Mouse (Mus musculus) hindbrain, embryonic 15.5 days (tissue): ENCODE results near the gene Celsr3. TPM values are rescaled to one million over a fixed set of nuclear protein-coding genes. Genes with fewer than 3 reads are reported as not detected.

Source experiments
- ATAC-seq: fragments of 200-750 bp; cut with Nextera tagmentation; 2 replicates; pipeline ENCODE4 v1.8.0; 2017; ENCODE audit warnings: low read depth, moderate number of reproducible peaks, moderate TSS enrichment; ENCODE audit not compliant: low FRiP score
- H3K27ac ChIP-seq: fragments of 300-500 bp; sonication (generic); replicated peaks from 2 replicates; pipeline ENCODE4 v1.5.1; 2015; ENCODE audit warnings: mild to moderate bottlenecking, inconsistent platforms
- H3K27me3 ChIP-seq: fragments of 300-500 bp; sonication (generic); 2 replicates; pipeline ENCODE4 v1.6.1; 2015; ENCODE audit warnings: control low read depth, inconsistent platforms
- H3K36me3 ChIP-seq: fragments of 300-500 bp; sonication (generic); 2 replicates; pipeline ENCODE4 v1.6.1; 2015; ENCODE audit warnings: control low read depth, inconsistent platforms
- H3K4me1 ChIP-seq: fragments of 300-500 bp; sonication (generic); replicated peaks from 2 replicates; pipeline ENCODE4 v1.6.1; 2015; ENCODE audit warnings: control low read depth, inconsistent platforms
- H3K4me2 ChIP-seq: fragments of 300-500 bp; sonication (generic); 2 replicates; pipeline ENCODE4 v1.6.1; 2015; ENCODE audit warnings: moderate library complexity, mild to moderate bottlenecking, inconsistent platforms
- H3K4me3 ChIP-seq: fragments of 300-500 bp; sonication (generic); 2 replicates; pipeline ENCODE4 v1.5.1; 2015; ENCODE audit warnings: mild to moderate bottlenecking, inconsistent platforms
- H3K9ac ChIP-seq: fragments of 300-500 bp; sonication (generic); 2 replicates; pipeline ENCODE4 v1.6.1; 2015; ENCODE audit warnings: inconsistent platforms
- H3K9me3 ChIP-seq: fragments of 300-500 bp; sonication (generic); 2 replicates; pipeline ENCODE4 v1.6.1; 2016; ENCODE audit warnings: control low read depth, inconsistent platforms
- WGBS: fragments of 180-500 bp; shearing (Covaris S2); methylation state at CpG from one replicate; pipeline ENCODE4 v1.1.7; 2015; 5-methylcytosine and 5-hydroxymethylcytosine counted together
- polyA plus RNA-seq: library from polyadenylated mRNA; unstranded; fragments of >200 nt; fragmentation: Nextera tagmentation; extraction: Ambion mirVana; gene quantifications from 2 replicates; pipeline ENCODE4 v1.2.1, GENCODE M21; 2015

Celsr3 gene
- polyA plus RNA-seq, result 12.7 and 14.6 TPM in 2 replicates

- Histone ChIP-seq H3K27me3 (0 out of 2 replicates have a peak, but pooled peaks cover 9% of the 10 kb centered on the region), H3K4me1 (peaks cover 52% of the 10 kb centered on the region), H3K4me2 (peak within 1 kb of the TSS; percentile 92), H3K4me3 (peak within 1 kb of the TSS; percentile 61), H3K27ac (peak within 1 kb of the TSS; percentile 92), H3K36me3 (peaks cover 30% of the 10 kb centered on the region), H3K9ac (peak within 1 kb of the TSS; percentile 69), H3K9me3 (no peaks in the 10 kb centered on the region)
- 2% methylated on average over 57 of the region's 70 CpGs for WGBS
- ATAC-seq, result peak; percentile 64
Observed at GRCm38 (mm10) chr9:108825820-108826699, at the start of gene Celsr3. TSS of gene Celsr3 (plus strand) at chr9:108826320.

- Histone ChIP-seq H3K27ac (no peak overlapping the region), H3K36me3 (no peaks in the 10 kb centered on the region), H3K4me3 (no peak overlapping the region), H3K4me2 (no peak overlapping the region), H3K27me3 (no peaks in the 10 kb centered on the region), H3K9me3 (no peaks in the 10 kb centered on the region), H3K9ac (no peak overlapping the region), H3K4me1 (no peaks in the 10 kb centered on the region)
- no peak for ATAC-seq
- 88% methylated on average over 4 of the region's 4 CpGs for WGBS
Observed at GRCm38 (mm10) chr9:108776614-108777013, 49.5 kb upstream of the Celsr3 start.

GRCm38 (mm10) chr9:108777276-108777675 lies 48.8 kb upstream of the Celsr3 start:
- Histone ChIP-seq H3K9me3 (no peaks in the 10 kb centered on the region), H3K4me2 (no peak overlapping the region), H3K4me3 (no peak overlapping the region), H3K9ac (no peak overlapping the region), H3K27ac (no peak overlapping the region), H3K4me1 (peaks cover under 1% of the 10 kb centered on the region; the same call in 1 of the 2 replicates), H3K36me3 (no peaks in the 10 kb centered on the region), H3K27me3 (no peaks in the 10 kb centered on the region)
- no peak for ATAC-seq
- 78% methylated on average over 4 of the region's 4 CpGs for WGBS

GRCm38 (mm10) chr9:108780959-108781358 lies 45.2 kb upstream of the Celsr3 start:
- H3K27ac ChIP-seq, result no peak overlapping the region
- no peak overlapping the region for H3K4me2 ChIP-seq
- H3K27me3 ChIP-seq, result no peaks in the 10 kb centered on the region
- H3K9me3 ChIP-seq, result no peaks in the 10 kb centered on the region
- ATAC-seq, result no peak
- no peak overlapping the region for H3K9ac ChIP-seq
- H3K4me1 ChIP-seq, result peaks cover 24% of the 10 kb centered on the region
- H3K36me3 ChIP-seq, result no peaks in the 10 kb centered on the region
- 62% methylated on average over 5 of the region's 5 CpGs for WGBS
- H3K4me3 ChIP-seq, result no peak overlapping the region

- Histone ChIP-seq H3K27me3 (no peaks in the 10 kb centered on the region), H3K36me3 (no peaks in the 10 kb centered on the region), H3K9me3 (no peaks in the 10 kb centered on the region), H3K4me2 (no peak overlapping the region), H3K4me3 (no peak overlapping the region), H3K27ac (no peak overlapping the region), H3K9ac (no peak overlapping the region), H3K4me1 (peaks cover 33% of the 10 kb centered on the region)
- 63% methylated on average over 4 of the region's 4 CpGs for WGBS
- no peak for ATAC-seq
Observed at GRCm38 (mm10) chr9:108781891-108782290, 44.2 kb upstream of the Celsr3 start.

GRCm38 (mm10) chr9:108782836-108783547 lies 43.1 kb upstream of the Celsr3 start:
- WGBS, result 5% methylated on average over 9 of the region's 9 CpGs
- Histone ChIP-seq H3K27me3 (no peaks in the 10 kb centered on the region), H3K36me3 (no peaks in the 10 kb centered on the region), H3K4me3 (peak overlapping the region; percentile 69), H3K27ac (peak overlapping the region; percentile 95), H3K9me3 (no peaks in the 10 kb centered on the region), H3K4me1 (peaks cover 44% of the 10 kb centered on the region), H3K9ac (peak overlapping the region; percentile 46), H3K4me2 (peak overlapping the region; percentile 79)
- ATAC-seq, result peak; percentile 15

GRCm38 (mm10) chr9:108783548-108784463 lies 42.3 kb upstream of the Celsr3 start, which contains the start of gene Ip6k2:
TSS of gene Ip6k2 (plus strand) at chr9:108783796.
- peak within 1 kb of the TSS; percentile 89 for H3K9ac ChIP-seq
- H3K9me3 ChIP-seq, result no peaks in the 10 kb centered on the region
- H3K36me3 ChIP-seq, result no peaks in the 10 kb centered on the region
- under 1% methylated on average over 55 of the region's 56 CpGs for WGBS
- H3K27ac ChIP-seq, result peak within 1 kb of the TSS; percentile 95
- ATAC-seq, result peak; percentile 98
- peaks cover 52% of the 10 kb centered on the region for H3K4me1 ChIP-seq
- no peaks in the 10 kb centered on the region for H3K27me3 ChIP-seq
- H3K4me2 ChIP-seq, result peak within 1 kb of the TSS; percentile 79
- peak within 1 kb of the TSS; percentile 69 for H3K4me3 ChIP-seq

- Histone ChIP-seq H3K27me3 (no peaks in the 10 kb centered on the region), H3K36me3 (no peaks in the 10 kb centered on the region), H3K4me3 (peak overlapping the region; percentile 69), H3K9me3 (no peaks in the 10 kb centered on the region), H3K4me1 (peaks cover 68% of the 10 kb centered on the region), H3K27ac (peak overlapping the region; percentile 95), H3K9ac (peak overlapping the region; percentile 89), H3K4me2 (peak overlapping the region; percentile 79)
- no peak for ATAC-seq
Observed at GRCm38 (mm10) chr9:108785416-108785815, 40.7 kb upstream of the Celsr3 start.

- Histone ChIP-seq H3K9ac (no peak overlapping the region), H3K36me3 (no peaks in the 10 kb centered on the region), H3K27ac (no peak overlapping the region), H3K27me3 (no peaks in the 10 kb centered on the region), H3K4me3 (peak overlapping the region; percentile 69), H3K9me3 (no peaks in the 10 kb centered on the region), H3K4me2 (peak overlapping the region; percentile 79), H3K4me1 (peaks cover 78% of the 10 kb centered on the region)
- 74% methylated on average over 1 of the region's 1 CpGs for WGBS
- ATAC-seq, result no peak
Observed at GRCm38 (mm10) chr9:108786494-108786893, 39.6 kb upstream of the Celsr3 start.

- no peak overlapping the region for H3K9ac ChIP-seq
- H3K9me3 ChIP-seq, result no peaks in the 10 kb centered on the region
- no peaks in the 10 kb centered on the region for H3K36me3 ChIP-seq
- ATAC-seq, result no peak
- no peak overlapping the region for H3K27ac ChIP-seq
- no peak overlapping the region for H3K4me3 ChIP-seq
- no peaks in the 10 kb centered on the region for H3K27me3 ChIP-seq
- H3K4me2 ChIP-seq, result peak overlapping the region; percentile 79
- 91% methylated on average over 2 of the region's 2 CpGs for WGBS
- peaks cover 84% of the 10 kb centered on the region for H3K4me1 ChIP-seq
Observed at GRCm38 (mm10) chr9:108787080-108787479, 39.0 kb upstream of the Celsr3 start.

GRCm38 (mm10) chr9:108788713-108789112 lies 37.4 kb upstream of the Celsr3 start:
- Histone ChIP-seq H3K9me3 (no peaks in the 10 kb centered on the region), H3K4me3 (no peak overlapping the region), H3K27ac (no peak overlapping the region), H3K4me1 (peaks cover 89% of the 10 kb centered on the region), H3K9ac (no peak overlapping the region), H3K36me3 (no peaks in the 10 kb centered on the region), H3K4me2 (no peak overlapping the region), H3K27me3 (no peaks in the 10 kb centered on the region)
- ATAC-seq, result no peak
- 83% methylated on average over 3 of the region's 3 CpGs for WGBS
